Mouse (Mus musculus): ENCODE results near the gene Ubtf.
"Not testable (repeated sequence)": the region's sequence is repeated elsewhere in the genome, so short reads cannot be mapped to it uniquely, and the experiment has no call there.

Ubtf gene

DNA sequence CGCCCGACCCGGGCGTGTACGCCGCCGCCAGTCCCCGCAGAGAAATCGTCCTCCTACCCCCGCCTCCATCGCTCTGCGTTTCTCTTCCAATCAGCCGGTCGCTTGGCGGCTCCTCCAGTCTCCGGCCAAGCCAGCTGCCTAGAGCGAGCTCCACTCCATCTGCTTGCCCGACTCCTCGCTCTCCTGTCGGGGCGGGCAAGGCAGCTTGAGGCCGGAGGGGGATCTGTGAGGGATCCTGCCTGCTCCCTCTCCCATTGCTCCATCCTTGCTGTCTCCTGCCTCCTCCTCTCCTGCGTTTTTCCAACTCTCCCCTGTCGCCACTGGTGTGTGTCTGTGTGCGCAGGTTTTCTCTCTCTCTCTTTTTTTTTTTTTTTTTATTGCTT lies at the start of gene Ubtf:
TSS of gene Ubtf (minus strand) at position 333 of the 383 bp plus-strand sequence.
- peak; percentile 80 for DNase-seq

DNA sequence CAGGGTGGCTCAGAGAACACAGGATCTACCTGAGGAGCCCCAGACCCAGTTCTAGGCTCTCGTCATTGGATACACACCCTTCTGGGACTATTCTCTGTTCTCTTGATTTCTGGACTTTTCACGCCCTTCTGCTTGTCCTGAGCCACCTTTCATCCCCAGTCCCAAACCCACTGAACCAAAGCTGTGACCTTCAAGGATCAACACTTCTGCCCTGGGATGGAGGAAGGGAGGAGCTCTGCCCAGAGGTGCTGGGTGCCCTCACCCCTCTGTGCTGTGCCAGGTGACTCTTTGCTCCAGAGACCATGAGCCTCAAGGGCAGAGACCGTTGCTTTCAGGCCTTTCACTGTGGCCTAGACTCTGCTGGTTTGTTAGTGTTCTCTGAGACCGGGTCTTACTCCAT lies 49.7 kb upstream of the Ubtf start:
- no peak for DNase-seq

DNA sequence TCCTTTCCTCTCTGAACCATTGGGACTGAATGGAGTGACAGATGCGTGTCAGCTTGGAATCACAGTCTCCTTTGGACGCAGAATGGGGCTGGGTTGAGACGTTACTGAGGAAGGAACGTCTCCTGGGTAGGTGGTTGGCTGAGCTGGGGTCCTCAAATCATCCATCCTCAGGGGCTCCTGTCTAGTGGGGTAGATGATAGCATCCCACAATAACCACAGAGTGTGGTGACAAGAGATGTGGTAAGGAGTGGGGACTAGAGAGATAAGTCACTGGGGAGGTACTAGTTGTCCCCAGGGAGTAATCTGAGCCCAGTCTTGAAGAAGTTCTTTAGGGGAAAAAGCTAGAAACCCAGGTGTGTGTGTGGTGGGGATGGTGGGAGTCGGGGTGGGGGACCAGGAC lies 48.8 kb upstream of the Ubtf start:
- DNase-seq: no peak

DNA sequence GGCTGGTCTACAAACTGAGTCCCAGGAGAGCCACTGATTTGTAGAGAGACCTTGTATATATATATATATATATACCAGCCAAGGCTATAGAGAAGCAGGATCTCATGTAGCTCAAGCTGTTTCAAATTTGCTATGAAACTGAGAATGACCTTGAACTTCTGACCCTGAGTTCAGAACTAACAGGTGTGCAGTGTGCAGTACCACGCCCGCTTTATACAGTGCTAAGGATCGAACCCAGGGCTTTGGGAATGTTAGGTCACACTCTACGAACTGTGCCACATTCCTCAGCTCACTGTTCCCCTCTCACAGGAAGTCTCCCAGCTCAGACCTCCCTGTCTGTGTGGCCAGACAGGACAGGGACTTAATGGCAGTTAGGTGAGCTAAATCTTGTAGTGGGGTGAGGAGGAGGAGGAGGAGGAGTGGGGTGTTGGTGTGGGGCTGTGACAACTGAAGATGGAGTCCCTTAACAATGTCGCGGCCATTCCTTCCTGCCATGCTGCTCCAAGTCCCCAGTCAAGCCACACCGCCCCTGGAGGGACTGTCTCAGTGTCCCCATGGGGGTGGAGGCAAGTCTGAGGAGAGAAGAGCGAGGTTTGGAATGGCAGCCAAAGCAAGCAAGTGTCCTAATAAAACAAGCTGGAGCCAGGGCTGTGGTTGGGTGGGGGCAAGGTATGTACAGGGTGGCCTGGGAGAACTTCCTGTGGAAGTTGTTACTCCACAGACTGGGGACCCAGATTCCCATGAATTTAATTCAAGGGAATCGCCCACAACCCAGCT lies 48.1 kb upstream of the Ubtf start:
- no peak for DNase-seq

DNA sequence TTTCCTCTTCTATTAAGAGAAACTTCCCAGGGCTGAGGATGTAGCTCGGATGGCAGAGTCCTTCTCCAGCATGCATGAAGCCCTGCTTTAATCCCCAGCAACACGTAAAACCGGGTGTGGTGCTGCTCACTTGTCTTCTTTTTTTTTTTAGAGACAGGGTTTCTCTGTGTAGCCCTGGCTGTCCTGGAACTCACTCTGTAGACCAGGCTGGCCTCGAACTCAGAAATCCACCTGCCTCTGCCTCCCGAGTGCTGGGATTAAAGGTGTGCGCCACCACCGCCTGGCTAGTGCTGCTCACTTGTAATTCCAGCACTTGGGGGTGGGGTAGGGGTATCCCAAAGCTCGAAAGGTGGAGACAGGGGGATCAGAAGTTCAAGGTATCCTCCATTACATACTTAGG lies 46.6 kb upstream of the Ubtf start, which contains the start of gene Slc4a1:
TSS of gene Slc4a1 (minus strand) at position 101 of the 400 bp plus-strand sequence.
- not testable (repeated sequence) for DNase-seq

DNA sequence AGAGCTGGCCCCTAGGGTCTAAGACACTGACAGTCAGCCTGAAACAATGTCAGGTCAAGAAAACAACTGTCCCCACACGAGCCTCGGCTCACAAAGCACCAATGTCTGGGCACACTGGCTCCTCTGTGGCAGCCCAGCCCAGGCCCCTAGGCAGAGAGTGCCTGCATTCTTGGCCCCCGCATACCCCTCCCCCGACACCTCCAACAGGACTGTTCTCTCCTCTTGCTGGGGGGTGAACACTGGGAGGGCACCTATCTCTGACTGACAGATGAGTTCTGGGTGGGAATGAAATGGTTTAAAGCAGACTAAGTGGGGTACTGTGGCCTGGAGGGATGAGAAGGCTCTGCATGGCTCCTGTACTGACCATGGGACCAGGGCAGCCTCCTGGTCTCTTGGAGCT lies 46.2 kb upstream of the Ubtf start:
- no peak for DNase-seq

DNA sequence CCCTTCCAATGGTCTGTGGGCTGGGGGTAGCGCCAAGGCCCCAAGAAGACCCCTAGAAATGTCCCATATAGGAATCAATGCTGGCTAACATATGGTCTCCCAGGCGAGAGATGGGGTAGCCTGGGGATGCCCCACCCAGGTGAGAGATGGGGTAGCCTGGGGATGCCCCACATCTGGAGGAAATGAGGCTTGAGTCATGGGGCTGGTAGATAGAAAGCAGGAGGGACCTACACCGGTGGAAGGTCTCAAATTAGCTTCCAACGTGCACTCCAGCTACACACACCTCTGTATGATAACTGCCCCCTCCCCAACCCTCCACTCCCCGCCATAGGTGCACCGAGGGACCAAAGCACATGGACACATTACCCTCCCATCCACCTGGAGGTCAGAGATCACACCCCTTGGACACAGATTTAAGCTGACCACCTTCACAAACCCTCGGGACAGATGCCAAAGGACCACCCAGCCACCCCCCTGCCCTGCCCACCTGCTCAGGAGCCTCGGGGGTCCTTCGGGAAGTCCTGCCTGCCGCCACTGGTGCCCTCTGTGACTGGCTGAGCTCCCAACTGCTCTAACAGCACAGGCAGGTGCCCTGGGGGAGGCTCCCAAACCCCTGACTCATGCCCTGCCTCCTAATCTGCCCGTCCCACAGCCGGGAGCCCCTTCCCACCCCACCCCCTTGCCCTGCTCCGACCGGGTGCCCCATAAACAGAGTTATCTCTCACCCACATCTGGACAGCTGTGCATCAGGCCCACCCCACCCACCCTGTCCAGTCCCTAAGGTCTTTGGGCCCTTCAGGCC lies 45.2 kb upstream of the Ubtf start:
- no peak for DNase-seq

DNA sequence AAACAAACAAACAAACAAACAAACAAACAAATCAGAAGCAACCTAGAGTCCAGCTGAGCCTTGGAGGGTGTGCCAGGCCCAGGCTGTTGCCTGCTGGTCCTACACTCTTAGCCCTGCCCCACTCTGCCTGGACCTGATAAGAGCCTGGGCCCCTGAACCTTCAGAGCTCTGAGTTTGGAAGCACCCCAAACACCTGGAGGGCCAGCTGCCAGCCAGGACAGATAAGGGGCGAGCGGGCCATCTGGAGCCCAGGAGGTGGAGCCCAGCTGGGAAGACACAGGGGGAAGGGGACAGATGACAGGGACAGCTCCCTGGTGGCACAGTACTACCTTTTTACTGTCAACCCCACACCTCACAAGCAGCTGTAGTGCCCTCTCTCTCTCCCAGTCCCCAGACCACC lies 44.1 kb upstream of the Ubtf start:
- no peak for DNase-seq

DNA sequence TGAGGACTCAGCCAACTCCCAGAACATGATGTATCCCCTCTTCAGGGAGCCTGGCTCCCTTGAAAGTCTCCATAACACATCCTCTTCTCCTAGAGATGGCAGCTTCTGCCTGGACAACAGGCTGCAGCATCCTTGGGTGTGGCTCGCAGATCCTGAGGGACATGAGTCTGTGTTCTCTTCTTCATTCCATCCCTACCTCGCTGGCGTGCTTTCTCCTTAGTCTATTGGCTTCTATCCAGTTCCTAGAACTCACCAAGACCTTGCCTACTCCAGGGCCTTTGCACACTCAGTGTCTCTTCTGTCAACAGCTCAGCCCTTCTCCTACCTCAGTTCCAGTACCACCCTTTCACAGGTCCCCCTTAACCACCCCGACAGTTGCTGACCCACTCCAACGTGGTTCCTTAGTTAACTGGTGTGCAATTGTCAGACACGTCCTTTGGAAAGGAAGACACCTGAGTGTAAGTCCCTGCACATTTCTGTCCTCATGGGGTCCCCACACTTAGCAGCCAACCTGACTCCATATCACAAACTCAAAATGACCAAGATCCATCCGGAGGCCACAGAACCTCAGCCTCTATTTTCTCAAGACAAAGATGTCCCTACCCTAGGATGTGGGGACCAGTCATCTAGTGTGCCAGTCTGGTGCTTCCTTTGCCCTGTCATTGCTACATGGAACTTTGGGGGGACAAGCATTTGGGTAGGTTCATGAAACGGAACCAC lies 42.4 kb upstream of the Ubtf start:
- DNase-seq: no peak

DNA sequence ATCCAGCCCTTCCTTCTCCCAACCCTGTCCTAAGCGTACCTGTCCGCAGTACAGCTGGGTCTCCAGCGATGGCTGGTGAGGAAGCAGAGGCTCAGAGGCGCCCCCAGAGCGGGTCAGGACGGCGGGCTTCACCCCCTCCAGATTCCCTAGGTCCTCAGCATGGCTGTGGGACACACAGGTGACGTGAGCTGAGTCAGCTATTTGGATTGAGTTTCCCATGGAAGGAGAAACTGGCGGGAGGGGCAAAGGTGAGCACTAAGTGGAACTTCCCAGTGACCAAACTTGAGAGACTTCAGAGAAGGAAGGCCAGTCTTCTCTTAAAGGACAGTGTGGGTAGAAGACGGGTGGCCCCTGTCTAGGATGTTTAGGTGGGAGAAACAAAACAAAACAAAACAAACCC lies 38.8 kb upstream of the Ubtf start:
- no peak for DNase-seq

DNA sequence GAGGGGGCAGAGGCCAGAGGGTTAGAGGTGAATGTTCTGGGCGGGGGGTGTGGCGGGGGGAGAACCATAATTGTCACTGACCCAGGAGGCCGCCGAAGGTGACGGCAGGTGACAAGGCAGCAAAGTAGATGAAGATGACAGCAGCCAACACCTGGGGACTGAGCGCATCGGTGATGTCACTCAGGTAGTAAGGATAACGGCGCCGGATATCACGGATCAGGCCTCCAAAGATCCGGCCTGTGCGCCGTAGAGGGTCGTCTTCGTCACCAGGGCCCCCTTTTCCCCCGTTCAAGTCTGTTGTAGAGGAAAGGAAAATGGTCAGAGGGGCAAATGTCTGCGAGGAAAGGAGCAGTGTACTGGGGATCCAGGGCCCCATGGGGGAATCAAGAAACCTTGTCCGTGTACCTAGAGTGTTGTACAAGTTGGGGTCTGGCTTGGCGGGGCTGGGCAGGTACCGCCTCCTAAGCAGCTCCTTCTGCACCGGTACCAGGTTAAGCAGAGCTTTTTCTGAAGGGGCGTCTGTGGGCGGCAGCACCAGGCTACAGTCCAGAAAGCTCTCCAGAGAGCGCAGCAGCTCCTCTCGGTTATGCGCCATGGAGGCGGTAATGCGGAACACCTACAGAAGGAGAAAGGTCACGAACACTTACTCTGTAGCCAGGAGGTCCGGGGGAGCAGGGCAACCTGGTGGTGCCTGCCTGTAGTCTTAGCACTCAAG lies 37.3 kb upstream of the Ubtf start:
- no peak for DNase-seq

DNA sequence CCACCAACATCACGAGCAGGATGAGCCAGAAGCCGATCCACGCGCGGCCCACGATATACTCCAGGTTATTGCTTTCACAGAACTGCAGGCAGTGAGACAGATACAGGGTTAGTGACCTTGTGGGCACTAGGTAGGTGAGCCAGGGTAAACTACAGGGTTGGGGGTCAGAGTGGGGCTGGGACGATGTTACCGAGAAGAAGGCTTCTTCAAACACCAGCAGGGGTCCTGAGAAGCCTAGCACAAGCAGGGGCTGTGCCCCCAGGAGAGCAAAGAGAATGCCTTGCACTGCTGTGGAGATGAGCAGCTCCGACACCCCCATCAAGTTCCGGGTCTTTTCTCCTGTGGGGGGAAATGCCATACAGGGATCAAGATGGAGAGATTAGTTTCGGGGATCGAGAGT lies 36.6 kb upstream of the Ubtf start:
- DNase-seq: no peak

DNA sequence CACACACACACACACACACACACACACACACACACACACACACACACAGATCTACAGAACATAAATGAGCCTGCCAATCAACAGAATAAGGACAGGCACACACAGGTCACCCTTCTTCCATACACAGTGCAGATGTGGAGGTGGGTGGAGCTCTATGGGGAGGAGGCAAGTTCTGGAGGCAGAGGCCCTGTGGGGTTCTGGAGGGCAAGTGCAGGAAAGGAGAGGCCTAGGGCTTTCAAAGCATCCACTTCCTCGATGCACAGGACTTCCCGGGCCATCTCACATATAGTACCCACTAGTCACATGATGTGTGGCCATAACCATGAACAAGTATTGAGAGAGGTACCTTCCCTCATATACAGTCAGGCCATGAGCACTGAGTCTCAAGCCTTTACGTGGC lies 36.0 kb upstream of the Ubtf start:
- DNase-seq: no peak

DNA sequence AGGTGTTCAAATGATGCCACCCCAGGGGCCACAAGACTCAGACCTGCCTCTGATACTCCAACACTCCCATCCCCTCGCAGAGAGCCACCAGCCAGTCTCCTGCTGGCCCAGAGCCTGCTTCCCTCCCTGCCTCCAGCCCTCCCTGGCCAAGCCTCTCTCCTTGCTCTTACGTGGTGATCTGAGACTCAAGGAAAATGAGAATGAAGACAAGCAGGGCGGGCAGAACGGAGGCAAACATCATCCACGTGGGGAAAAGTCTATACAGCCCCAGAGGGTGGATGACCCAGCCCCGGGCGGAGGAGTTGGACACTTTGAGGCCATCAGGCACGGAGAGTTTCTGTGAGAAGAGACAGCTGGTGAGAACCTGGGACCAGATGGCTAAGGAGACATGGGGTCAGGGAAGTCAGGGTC lies 33.5 kb upstream of the Ubtf start:
- DNase-seq: no peak

DNA sequence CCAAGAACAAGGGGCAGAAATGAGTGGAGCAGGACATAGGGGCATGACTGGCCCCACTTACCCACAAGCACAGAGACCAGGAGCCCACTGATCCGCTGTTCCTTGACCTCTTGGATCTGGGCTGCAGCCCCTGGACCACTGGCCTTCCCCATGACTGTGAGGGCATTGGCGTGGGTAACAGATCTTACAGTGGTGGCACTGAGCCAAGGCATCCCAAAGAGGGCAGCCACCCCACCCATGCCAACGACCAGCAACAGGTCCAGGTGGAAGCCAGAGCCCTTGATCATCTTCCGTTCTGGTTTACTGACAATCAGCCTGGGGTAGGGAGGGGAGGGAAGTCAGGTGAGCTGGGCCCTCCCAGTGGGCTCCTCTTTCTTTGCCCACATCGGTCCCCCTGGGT lies 32.8 kb upstream of the Ubtf start:
- no peak for DNase-seq

DNA sequence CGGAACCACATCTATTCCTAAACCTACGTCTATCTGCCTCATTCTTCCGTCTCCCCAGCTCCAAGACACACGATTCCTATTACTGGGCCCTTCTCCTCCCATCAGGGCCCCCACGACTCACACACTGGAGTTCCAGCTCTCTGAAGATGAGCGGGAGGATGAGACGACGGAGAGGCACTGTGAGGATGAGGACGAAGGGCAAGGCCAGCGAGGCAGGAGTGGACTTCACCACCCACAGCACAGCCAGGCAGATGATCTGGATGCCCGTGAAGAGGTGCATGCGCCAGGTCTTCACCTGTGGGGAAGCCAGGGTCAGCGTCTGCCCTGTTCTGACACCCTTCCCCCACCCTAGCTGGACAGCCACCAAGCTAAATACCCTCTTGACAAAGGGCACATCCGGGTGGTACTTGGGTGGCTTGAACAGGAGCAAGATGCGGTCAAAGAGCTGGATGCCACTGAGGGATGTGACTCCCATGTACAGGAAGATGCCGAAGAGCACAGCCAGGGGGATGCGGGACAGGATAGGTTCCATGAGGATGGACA lies 31.5 kb upstream of the Ubtf start:
- DNase-seq: no peak

DNA sequence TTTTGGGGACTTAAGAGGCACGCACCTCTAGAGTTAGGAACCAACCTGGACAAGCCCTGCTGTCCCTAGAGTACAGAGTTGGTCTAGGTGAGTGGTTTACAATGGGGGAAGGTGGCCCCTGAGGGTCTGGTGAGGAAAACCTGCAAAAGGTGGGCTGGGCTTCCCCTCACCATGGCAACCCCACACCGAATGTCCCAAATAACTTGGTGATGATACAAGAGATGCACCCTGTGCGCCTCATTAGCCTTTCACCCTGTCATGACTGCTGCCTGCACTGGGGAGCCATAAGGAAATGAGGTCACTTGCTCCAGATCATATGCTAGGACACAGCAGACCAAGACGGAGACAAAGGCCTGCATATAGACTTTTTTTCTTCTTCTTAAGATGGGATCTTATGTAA lies 30.9 kb upstream of the Ubtf start:
- no peak for DNase-seq

DNA sequence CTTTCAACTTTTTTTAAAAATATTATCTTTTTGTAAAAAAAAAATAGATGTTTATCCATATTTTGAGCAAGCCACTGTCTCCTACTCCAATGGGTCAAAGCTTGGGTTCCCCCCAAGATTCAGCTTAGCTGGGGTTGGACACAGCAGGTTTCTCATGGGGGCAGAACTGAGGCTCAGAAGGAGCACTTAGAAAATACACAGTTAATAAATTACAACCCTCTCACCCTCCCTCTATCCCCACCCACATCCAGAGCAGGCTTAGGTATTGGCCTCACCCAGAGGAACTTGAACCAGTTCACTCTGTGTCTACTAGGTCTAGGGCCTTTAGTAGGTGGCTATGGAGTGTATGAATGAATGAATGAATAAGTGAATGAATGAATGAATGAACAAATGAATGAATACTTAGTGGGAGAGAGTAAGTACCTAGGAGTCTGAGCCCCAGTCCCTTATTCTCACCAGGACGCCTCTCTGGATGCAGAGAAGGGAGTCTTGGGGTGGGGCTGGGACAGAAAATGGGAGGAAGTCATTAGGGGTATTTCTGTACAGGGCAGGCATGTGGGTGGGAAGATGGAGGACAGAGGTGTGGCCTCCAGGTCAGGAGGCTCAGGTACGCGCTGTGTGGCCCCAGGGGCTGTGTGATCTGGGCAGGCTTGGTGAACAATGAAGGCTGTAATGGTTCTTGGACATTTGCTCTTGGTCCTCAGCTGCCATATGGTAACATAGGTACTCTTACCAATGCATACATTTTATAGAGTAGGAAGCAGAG lies 29.8 kb upstream of the Ubtf start:
- DNase-seq: no peak

DNA sequence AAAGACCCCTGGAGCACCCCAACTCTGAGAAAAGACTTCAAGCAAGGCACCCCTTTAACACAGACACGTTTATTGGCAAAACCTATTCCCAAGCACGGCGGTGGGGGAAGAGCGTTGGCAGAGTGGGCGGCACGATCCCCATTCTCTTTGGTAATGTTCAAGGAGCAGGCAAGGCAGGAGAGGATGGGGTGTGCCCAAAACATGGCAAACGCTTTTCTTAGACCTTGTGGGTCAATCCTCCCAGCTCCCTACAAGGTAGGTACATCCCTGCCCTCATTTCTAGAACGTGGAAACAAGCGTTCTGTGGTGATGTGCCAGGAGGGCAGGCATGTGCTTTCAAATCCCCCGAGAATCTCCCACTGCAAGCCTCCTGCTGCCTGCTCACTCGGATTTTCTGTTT lies 29.2 kb upstream of the Ubtf start:
- DNase-seq: no peak

DNA sequence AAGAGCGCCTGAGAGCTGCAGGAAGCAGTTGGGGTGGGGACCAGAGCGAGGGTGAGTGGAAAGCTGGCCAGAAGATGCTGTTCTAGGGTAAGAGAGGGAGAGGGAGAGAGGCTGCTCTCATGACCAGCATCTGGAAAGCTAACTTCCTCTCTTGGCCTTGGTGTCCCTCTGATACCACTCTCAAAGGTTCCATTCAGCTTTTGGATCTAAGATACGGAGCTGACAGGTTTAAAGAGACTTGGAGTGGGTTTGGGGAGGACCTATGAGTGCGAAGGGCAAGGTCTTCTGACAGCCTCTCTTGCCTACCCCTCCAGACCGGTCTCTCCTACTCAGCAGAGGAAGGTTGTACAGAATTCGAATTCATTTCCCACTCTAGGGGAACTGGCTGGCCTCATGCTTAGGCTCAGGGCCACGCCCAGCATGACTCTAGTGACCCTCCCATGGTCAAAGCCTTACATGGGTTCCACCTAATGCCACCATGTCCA lies 28.6 kb upstream of the Ubtf start:
- DNase-seq: no peak

DNA sequence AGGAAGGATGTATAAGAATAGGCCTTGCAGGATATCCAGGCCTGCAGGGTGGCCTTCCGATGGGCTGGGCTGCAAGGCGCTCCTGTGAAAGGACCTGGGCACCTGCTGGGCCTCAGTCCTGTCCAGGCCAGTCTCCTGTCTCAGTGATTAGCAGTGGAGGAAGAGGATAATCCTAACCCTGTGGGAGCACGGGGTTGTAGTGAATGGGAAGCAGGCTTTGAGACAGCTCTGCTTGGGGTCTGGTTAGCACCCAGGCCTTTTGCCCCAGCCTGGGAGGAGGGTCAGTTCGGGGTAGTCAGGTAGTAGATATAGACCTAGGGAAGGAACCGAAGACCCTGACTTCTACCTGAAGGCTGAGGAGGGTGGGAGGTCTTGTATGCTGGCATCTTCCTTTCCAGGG lies 28.1 kb upstream of the Ubtf start:
- DNase-seq: no peak

DNA sequence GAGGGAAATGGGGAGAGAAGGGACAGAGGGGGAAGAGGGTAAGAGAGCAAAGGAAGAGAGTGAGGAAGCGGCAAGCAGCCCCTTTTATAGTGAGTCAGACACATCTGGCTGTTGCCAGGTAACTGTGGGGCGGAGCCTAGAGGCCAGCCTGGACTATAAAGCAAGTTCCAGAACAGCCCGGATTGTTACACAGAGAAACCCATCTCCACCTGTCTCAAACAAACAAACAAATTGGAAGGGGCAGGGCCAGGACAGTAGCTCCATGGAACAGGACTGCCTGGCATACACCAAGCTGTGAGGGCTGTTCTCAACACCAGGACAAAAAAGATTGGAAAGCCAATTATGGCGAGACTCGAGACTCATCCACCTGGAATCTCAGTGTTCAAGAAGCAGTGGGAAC lies 27.4 kb upstream of the Ubtf start:
- DNase-seq: no peak
